Mouse (Mus musculus): ENCODE results near the gene Rasgef1b. TPM values are rescaled to one million over a fixed set of nuclear protein-coding genes. Genes with fewer than 3 reads are reported as not detected.

Rasgef1b gene
- polyA plus RNA-seq, 1 experiment from 2014 or later: 7.3 TPM

DNA sequence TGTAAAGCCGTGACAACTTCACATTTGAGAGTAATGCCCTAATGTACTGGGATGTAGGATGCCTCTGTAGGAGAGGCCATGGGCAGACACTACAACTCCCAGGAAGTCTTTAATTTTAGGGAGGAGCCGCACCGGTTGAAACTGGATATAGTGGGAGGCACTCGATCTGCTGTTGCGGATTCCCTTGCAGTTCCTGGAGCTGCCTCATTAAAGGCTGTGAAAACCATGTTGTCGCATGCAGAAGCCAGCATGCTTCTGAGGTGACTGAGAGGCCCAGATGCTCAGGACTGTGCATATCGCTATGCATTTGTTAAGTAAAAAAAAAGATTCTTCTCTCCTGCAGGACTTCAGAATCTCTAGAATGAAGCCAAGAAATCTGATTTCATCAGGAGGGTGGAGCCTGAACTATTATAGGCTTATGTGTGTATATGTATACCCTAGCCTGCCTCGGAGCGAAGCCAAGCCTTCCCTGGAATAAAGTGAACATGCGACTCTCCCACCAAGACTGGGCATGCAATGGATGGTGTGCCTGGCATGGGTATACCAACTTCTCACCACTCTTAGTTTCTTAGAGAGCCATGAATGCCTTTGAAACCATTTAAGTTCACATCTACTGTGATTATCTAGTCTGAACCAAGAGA is 130.3 kb downstream of the Rasgef1b start:
- H3K27me3 ChIP-seq (replicated peaks; ENCODE audit: control insufficient read depth, insufficient read depth, low read length): no peaks in the 10 kb centered on the region
- WGBS: 51% methylated on average over 10 of the region's 10 CpGs
- H3K9ac ChIP-seq (ENCODE audit: low read depth, low read length): no peak overlapping the region
- 0 out of 2 replicates have a peak overlapping the region, but pooled peaks have one; percentile 13 for H3K4me2 ChIP-seq (ENCODE audit: low read depth, low read length)
- H3K4me3 ChIP-seq (ENCODE audit: low read length): no peak overlapping the region
- no peaks in the 10 kb centered on the region for H3K9me3 ChIP-seq (ENCODE audit: control insufficient read depth, low read length)
- ATAC-seq: peak; percentile 65; the same call in 1 of the 2 replicates
- no peaks in the 10 kb centered on the region for H3K36me3 ChIP-seq (ENCODE audit: control insufficient read depth, insufficient read depth, low read length)
- no peaks in the 10 kb centered on the region for H3K4me1 ChIP-seq (ENCODE audit: control insufficient read depth, insufficient read depth, low read length)
- no peak overlapping the region for H3K27ac ChIP-seq (ENCODE audit: low read length)

DNA sequence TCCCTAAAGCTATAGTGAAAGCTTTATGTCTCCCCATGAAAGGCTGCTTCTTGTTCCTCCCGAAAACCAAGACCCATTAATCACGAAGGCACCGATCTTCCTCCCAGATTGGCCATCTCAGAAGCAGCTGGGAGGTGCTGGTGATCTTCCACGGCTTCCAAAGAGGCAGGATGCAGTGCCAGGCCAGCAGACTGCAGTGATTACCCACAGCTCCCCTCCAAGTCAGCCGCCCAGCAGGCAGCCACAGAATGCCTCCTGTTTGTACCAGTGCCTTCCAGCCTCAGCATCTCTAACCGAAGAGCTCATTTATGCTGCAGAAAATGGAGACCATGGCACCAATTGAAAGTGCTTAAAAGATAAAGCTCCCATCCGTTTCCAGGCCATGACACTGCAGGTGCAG is 131.2 kb downstream of the Rasgef1b start:
- no peak for ATAC-seq
- H3K4me3 ChIP-seq (ENCODE audit: low read length): no peak overlapping the region
- no peak overlapping the region for H3K9ac ChIP-seq (ENCODE audit: low read depth, low read length)
- H3K27ac ChIP-seq (ENCODE audit: low read length): no peak overlapping the region
- no peaks in the 10 kb centered on the region for H3K4me1 ChIP-seq (ENCODE audit: control insufficient read depth, insufficient read depth, low read length)
- no peaks in the 10 kb centered on the region for H3K36me3 ChIP-seq (ENCODE audit: control insufficient read depth, insufficient read depth, low read length)
- WGBS: 52% methylated on average over 7 of the region's 7 CpGs
- no peaks in the 10 kb centered on the region for H3K27me3 ChIP-seq (replicated peaks; ENCODE audit: control insufficient read depth, insufficient read depth, low read length)
- H3K4me2 ChIP-seq (ENCODE audit: low read depth, low read length): no peak overlapping the region
- no peaks in the 10 kb centered on the region for H3K9me3 ChIP-seq (ENCODE audit: control insufficient read depth, low read length)

GRCm38 (mm10) chr5:99591348-99591747 is 137.5 kb downstream of the Rasgef1b start:
- no peak overlapping the region for H3K9ac ChIP-seq (ENCODE audit: low read depth, low read length)
- H3K4me3 ChIP-seq (ENCODE audit: low read length): no peak overlapping the region
- peak; percentile 76 for ATAC-seq
- H3K4me1 ChIP-seq (ENCODE audit: control insufficient read depth, insufficient read depth, low read length): no peaks in the 10 kb centered on the region
- H3K9me3 ChIP-seq (ENCODE audit: control insufficient read depth, low read length): no peaks in the 10 kb centered on the region
- H3K27me3 ChIP-seq (replicated peaks; ENCODE audit: control insufficient read depth, insufficient read depth, low read length): no peaks in the 10 kb centered on the region
- no peak overlapping the region for H3K27ac ChIP-seq (ENCODE audit: low read length)
- H3K36me3 ChIP-seq (ENCODE audit: control insufficient read depth, insufficient read depth, low read length): no peaks in the 10 kb centered on the region
- WGBS: 53% methylated on average over 6 of the region's 6 CpGs
- H3K4me2 ChIP-seq (ENCODE audit: low read depth, low read length): no peak overlapping the region

GRCm38 (mm10) chr5:99590539-99590938 is 138.3 kb downstream of the Rasgef1b start:
- H3K4me2 ChIP-seq (ENCODE audit: low read depth, low read length): no peak overlapping the region

GRCm38 (mm10) chr5:99587994-99588393 is 140.9 kb downstream of the Rasgef1b start:
- H3K4me3 ChIP-seq (ENCODE audit: low read length): no peak overlapping the region
- H3K27me3 ChIP-seq (replicated peaks; ENCODE audit: control insufficient read depth, insufficient read depth, low read length): no peaks in the 10 kb centered on the region
- H3K27ac ChIP-seq (ENCODE audit: low read length): no peak overlapping the region
- H3K9me3 ChIP-seq (ENCODE audit: control insufficient read depth, low read length): no peaks in the 10 kb centered on the region
- ATAC-seq: no peak
- WGBS: 94% methylated on average over 5 of the region's 5 CpGs
- H3K36me3 ChIP-seq (ENCODE audit: control insufficient read depth, insufficient read depth, low read length): no peaks in the 10 kb centered on the region
- H3K4me2 ChIP-seq (ENCODE audit: low read depth, low read length): no peak overlapping the region
- H3K9ac ChIP-seq (ENCODE audit: low read depth, low read length): no peak overlapping the region
- no peaks in the 10 kb centered on the region for H3K4me1 ChIP-seq (ENCODE audit: control insufficient read depth, insufficient read depth, low read length)

More at GRCm38 (mm10) chr5:99590539-99590938, 138.3 kb downstream of the Rasgef1b start:
- no peaks in the 10 kb centered on the region for H3K9me3 ChIP-seq (ENCODE audit: control insufficient read depth, low read length)
- H3K36me3 ChIP-seq (ENCODE audit: control insufficient read depth, insufficient read depth, low read length): no peaks in the 10 kb centered on the region
- no peak overlapping the region for H3K27ac ChIP-seq (ENCODE audit: low read length)
- H3K27me3 ChIP-seq (replicated peaks; ENCODE audit: control insufficient read depth, insufficient read depth, low read length): no peaks in the 10 kb centered on the region
- no peak for ATAC-seq
- WGBS: 86% methylated on average over 4 of the region's 4 CpGs
- H3K4me1 ChIP-seq (ENCODE audit: control insufficient read depth, insufficient read depth, low read length): no peaks in the 10 kb centered on the region
- no peak overlapping the region for H3K9ac ChIP-seq (ENCODE audit: low read depth, low read length)
- H3K4me3 ChIP-seq (ENCODE audit: low read length): no peak overlapping the region

GRCm38 (mm10) chr5:99587589-99587988 is 141.3 kb downstream of the Rasgef1b start:
- H3K4me2 ChIP-seq (ENCODE audit: low read depth, low read length): no peak overlapping the region
- H3K27me3 ChIP-seq (replicated peaks; ENCODE audit: control insufficient read depth, insufficient read depth, low read length): no peaks in the 10 kb centered on the region
- H3K4me1 ChIP-seq (ENCODE audit: control insufficient read depth, insufficient read depth, low read length): no peaks in the 10 kb centered on the region
- H3K27ac ChIP-seq (ENCODE audit: low read length): no peak overlapping the region
- H3K36me3 ChIP-seq (ENCODE audit: control insufficient read depth, insufficient read depth, low read length): no peaks in the 10 kb centered on the region
- no peaks in the 10 kb centered on the region for H3K9me3 ChIP-seq (ENCODE audit: control insufficient read depth, low read length)
- no peak for ATAC-seq
- no peak overlapping the region for H3K9ac ChIP-seq (ENCODE audit: low read depth, low read length)
- no peak overlapping the region for H3K4me3 ChIP-seq (ENCODE audit: low read length)
- 81% methylated on average over 4 of the region's 4 CpGs for WGBS

DNA sequence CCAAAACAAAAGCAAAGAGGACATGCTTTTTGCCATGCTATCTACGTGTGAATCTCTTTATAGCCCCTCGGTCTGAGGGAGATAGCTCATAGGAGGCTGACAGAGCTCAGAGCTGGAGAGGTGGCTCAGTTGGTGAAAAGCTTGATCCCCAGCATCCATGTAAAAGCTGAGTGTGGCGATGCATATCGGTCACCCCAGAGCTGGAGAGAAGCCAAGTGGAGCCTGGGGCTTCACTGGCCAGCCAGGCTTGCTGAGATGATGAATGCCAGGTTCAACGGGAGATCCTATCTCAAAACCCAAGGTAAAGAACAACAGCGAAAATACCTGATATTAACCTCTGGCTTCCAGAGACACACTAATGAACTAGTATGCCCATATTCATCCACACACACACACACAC is 142.6 kb downstream of the Rasgef1b start:
- Histone ChIP-seq H3K27me3 (replicated peaks; ENCODE audit: control insufficient read depth, insufficient read depth, low read length) (no peaks in the 10 kb centered on the region), H3K36me3 (ENCODE audit: control insufficient read depth, insufficient read depth, low read length) (no peaks in the 10 kb centered on the region), H3K4me1 (ENCODE audit: control insufficient read depth, insufficient read depth, low read length) (no peaks in the 10 kb centered on the region), H3K4me2 (ENCODE audit: low read depth, low read length) (no peak overlapping the region), H3K27ac (ENCODE audit: low read length) (no peak overlapping the region), H3K4me3 (ENCODE audit: low read length) (no peak overlapping the region), H3K9me3 (ENCODE audit: control insufficient read depth, low read length) (no peaks in the 10 kb centered on the region), H3K9ac (ENCODE audit: low read depth, low read length) (no peak overlapping the region)
- ATAC-seq: no peak
- whole genome bisulfite sequencing: 85% methylated on average over 6 of the region's 6 CpGs

DNA sequence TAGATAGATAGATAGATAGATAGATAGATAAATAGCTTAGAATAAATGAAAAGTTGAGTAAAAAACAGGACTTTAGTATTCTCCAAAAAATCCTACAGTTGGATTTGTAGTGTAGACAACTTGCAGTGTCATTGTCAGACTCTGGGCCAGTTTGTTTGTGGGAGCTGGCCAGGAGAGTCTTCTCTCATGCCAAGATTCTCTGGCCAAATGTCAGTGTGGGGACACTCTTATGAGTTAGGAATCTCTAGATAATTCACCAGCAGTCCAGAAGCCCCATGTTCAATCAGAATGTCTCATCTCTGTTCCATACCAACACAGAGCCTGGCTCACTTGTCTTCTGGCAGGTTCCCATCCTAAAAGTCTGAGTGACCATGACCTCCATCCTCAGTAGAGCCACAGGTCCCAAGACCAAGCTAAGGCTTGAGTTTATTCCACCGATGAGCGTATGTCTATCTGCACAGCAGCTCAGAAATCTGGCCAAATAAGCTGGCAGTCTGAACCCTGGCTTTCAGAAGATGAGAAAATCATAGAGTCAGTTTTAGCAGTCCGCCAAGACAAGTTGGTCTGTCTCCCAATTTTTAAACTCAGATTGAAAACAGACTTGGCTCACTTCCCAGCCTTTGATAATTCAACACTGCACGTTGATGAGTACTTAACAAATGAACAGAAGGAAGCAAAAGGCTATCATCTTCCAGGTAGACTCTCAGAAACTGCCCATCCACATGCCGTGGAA is 143.5 kb downstream of the Rasgef1b start:
- 79% methylated on average over 5 of the region's 5 CpGs for WGBS
- Histone ChIP-seq H3K27ac (ENCODE audit: low read length) (no peak overlapping the region), H3K4me3 (ENCODE audit: low read length) (no peak overlapping the region), H3K27me3 (replicated peaks; ENCODE audit: control insufficient read depth, insufficient read depth, low read length) (no peaks in the 10 kb centered on the region), H3K4me2 (ENCODE audit: low read depth, low read length) (no peak overlapping the region), H3K4me1 (ENCODE audit: control insufficient read depth, insufficient read depth, low read length) (no peaks in the 10 kb centered on the region), H3K9ac (ENCODE audit: low read depth, low read length) (no peak overlapping the region), H3K9me3 (ENCODE audit: control insufficient read depth, low read length) (no peaks in the 10 kb centered on the region), H3K36me3 (ENCODE audit: control insufficient read depth, insufficient read depth, low read length) (no peaks in the 10 kb centered on the region)
- ATAC-seq: no peak

DNA sequence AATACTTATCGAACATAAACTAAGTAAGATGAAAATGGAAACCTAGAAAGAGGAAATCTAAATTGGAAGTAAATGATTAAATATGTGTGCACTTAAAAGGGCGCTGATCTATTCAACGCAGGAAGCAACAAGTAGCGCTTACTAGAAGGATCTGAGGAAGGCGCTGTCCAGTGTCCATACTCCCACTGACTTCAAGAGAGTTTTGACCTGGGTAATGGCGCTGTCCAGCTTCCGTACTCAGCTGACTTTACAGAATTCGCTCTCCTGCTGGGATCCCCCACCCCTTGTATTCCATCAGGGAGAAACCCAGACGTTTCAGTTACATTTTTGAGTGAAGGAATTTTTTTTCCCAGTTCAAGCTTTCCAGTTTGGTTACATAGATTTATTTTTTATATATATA is 144.6 kb downstream of the Rasgef1b start:
- no peak overlapping the region for H3K9ac ChIP-seq (ENCODE audit: low read depth, low read length)
- no peak overlapping the region for H3K27ac ChIP-seq (ENCODE audit: low read length)
- no peaks in the 10 kb centered on the region for H3K4me1 ChIP-seq (ENCODE audit: control insufficient read depth, insufficient read depth, low read length)
- whole genome bisulfite sequencing: 80% methylated on average over 9 of the region's 9 CpGs
- H3K27me3 ChIP-seq (replicated peaks; ENCODE audit: control insufficient read depth, insufficient read depth, low read length): no peaks in the 10 kb centered on the region
- H3K36me3 ChIP-seq (ENCODE audit: control insufficient read depth, insufficient read depth, low read length): no peaks in the 10 kb centered on the region
- no peak overlapping the region for H3K4me2 ChIP-seq (ENCODE audit: low read depth, low read length)
- no peak overlapping the region for H3K4me3 ChIP-seq (ENCODE audit: low read length)
- no peaks in the 10 kb centered on the region for H3K9me3 ChIP-seq (ENCODE audit: control insufficient read depth, low read length)
- no peak for ATAC-seq
